Mouse (Mus musculus) CD4-positive, CD25-positive, alpha-beta regulatory T cell, adult 2 months (primary cell): ENCODE data around the gene Irx3.

Experiments
- DNase-seq: peaks from one replicate; pipeline ENCODE4 v3.0.0-alpha.2; 2012; ENCODE audit warnings: low read depth, low spot score

The Irx3 gene

DNA sequence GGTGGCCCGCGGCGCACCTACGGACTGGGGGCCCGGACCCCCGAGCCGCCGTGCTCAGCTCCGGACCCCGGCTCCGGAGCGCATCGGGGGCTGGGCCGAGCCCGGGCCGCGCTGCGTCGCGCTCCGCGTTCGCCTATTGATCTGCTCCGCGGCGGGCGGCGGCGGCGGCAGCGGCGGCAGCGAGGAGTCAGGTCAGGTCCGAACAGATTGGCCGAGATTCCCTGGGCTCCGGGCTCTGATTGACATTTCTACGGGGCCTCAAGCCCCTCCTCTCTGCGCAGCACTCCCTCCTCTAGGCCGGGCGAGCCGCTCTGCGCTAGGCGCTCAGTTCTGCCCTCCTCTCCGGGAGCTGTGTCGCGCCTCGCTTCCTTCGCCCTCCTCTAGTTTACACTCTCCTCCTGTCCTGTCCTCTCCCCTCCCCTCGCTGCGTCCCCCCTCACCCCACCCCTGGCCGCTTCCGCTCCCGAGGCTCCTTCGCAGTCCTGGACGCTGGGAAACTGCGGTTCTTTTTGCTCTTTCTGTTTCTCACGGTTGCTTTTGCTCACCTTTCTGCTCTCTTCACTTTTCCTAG lies 541 bp downstream of the Irx3 start:
- DNase-seq, result no peak

DNA sequence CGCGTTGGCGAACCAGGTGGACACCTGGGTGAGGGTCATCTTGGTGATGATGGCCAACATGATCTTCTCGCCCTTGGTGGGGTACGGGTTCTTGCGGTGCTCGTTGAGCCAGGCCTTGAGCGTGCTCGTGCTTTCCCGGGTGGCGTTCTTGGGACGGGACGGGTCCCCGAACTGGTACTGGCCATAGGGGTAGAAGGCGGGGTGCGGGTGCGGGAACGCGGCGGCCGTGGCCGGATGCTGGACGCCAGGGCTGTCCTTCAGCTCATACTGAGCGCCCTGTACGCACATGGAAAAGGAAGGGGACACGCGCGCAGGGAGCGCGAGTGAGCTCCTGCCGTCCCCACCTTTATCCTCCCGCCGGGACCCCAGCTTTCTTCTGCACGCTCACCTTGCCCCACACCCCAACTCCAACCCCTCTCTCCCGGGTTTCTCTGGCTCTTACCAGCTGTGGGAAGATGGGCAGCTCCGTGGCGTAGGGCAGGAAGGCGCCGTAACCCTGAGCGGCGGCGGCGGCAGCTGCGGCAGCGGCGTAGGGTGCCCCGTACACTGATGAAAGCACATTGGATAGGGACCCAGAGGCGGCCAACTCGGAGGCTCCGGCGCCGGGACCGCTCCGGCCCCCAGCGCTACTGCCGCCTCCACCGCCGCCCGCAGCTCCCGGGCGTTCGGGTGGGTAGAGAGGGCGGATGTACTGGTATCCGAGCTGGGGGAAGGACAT lies 1.2 kb downstream of the Irx3 start:
- no peak for DNase-seq

DNA sequence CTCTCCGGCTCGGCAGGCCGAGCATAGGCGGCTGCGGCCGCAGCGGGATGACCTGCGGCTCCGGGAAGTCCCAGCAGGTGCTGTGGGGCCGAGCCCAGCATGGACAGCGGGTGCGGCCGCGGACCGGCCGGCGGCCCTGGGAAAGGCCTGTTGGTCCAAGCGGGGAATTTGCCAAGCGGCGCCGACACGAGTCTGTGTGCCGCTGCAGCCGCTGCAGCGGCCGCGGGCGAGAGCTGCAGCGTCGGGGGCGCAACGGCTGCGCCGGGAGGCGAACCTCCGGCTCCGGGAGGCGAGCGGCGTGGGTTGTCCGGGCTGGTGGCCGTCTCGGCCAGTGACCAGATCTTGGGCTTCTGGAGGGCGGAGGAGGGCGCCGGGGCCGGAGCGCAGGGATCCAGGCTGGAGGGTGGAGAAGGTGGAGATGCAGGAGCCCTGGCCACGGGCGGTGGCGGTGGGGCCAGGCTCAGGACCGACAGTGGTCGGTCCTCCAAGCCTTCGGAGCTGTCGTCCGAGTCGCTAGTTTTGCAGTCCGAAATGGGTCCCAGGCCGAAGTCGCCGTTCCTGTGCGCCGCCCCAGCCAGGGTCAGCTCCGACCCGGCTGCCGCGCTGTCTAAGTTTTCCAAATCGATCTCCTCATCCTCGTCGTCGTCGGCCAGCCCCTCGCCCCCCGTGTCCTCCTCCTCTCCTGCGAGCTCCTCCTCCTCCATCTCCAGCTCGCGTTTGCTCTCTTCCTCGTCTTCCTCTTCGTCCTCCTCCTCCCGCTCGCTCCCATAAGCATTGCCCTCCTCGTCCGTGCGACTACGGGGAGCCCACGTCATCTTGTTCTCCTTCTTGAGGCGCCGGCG lies 2.0 kb downstream of the Irx3 start:
- no peak for DNase-seq

DNA sequence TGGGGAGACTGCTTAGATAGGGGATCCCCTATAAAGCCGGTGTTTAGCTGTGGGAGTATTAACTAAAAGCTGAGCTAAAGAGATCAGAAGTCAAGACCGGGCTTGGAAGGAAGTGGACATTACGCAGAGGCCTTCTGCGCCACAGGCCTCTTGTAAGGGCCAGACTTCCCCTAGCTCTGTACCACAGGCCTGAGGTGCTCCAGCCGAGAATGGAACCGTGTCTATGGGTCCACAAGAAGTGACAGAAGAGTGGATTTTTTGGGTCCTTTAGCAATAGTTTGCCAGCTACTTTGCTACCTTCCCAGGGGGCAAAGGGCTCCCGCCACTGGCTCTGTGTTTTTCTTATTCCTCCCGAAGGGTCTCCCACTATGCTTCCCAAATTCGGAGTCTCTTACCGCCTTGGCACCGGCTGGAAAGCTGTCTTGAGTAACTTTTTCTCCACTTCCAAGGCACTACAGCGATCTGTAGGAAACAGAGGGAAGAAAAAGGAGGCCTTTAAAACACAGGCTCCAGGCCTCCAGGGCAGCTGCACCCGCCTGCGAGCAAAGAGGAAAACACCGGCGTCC lies 2.8 kb downstream of the Irx3 start:
- DNase-seq, result no peak

DNA sequence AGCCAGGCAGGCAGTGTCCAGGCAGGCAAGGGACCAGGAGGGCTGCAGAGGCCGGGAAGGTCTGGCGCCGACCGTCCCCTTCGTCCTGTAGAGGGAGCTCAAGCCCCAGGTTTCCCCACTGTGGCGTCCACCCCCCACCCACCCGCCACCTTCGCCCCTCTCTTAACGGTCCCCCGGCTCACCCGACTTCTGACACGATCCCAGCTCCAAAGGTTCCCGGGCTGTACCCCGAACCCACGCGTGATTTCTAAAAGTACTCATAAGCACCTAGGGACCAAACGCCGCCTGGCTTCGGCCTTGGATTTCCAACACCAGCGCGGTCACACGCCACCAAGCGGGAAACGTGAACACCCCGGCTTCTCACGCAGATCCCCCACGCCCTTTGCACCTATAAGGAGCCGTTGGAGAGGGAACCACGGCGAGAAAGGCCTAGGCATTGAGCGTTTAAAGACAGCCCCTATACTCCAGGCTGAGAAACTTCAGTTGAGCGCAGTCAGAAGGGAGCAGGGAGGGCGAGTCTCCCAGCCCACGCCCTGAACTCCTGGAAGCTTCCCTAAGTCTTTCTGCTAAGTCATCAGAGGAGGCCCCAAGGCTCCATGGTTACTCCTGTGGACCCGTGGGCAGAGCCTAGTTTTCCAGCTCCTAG lies 4.1 kb downstream of the Irx3 start:
- DNase-seq, result no peak

DNA sequence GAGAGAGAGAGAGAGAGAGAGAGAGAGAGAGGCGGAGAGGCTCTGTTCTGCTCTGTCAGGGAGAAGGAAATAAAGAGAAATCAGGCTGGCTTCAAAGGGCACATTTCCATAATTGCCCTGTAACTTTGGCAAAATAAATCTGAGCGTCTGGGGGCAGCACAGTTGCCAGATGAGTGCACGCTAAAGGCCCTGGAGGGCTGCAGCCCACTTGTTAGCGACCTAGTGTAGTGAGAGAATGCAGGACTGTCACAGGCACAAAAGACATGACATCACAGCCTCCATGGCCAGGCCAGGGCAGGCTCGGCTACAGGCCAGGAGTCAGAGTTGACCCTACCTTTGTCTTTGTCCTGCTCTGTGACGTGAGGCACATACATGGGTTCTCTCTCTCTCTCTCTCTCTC lies 8.0 kb downstream of the Irx3 start:
- DNase-seq, result no peak

DNA sequence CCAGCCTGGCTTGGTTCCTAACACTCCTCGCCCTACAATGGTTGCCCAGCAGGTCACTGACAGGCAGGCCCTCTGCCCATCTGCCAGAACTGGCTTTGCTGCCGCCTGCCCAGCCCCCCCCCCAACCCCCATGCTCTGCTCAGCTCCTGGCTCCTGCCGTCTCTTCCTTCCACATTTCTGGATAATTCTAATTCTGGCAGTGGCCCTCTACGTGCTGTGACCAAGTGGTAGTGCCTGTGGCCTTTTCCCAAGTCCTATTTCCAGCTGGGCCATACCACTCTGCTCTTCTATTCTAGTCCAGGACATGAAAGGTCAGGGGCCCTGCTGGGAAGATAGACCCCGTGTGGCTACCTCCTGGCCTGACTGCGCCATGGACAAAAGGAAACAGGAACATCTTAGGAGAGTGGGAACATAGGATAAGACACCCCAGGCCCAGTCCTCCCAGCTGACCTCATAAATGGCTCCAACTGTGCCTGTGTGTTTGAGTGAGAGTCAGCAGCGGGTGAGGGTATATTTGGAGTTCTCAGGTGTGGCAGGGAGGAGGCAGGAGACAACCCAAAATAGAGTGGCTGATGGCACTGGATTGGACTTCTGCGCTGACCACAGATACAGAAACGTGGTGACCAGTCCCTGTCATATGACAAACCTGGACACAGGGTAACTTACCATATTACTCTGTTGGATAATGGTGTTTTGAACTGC lies 14.5 kb downstream of the Irx3 start:
- DNase-seq, result no peak

DNA sequence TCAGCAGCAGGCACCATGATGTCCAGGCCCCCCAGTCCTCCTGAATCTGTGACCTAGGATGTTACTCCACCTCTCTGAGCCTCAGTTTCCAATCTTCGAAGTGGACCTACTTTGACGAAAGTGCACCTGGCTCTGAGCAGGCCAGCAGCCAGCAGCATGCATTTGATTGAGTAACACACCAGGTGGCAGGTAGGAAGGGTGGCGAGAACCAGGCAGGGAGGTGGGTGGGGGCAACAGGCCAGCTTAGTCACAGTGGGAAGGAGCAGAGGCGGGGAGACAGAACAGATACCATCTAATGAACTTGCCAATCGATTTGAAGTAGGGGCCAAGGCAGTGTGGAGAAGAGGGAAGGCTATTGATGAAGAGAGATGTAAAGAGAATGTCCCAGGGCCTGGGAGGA lies 18.9 kb downstream of the Irx3 start:
- DNase-seq, result no peak

DNA sequence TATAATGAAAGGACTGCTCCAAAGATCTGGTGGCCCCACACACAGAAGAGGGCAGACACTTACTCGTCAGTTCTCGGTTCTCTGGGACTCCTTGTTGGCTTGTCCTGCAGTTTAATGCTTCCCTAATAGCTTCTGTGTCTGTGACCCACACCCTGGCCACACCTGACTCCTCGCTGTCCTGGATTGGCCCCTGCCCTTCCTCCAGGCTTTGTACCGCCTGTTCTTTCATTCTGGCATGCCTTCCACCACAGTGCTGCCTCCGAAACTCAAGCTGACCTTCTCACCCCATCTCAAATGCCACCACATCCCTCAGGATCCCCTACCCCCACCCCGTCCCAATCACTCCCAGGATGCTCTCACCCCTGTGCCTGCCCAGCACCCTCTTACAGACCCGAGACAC lies 19.7 kb downstream of the Irx3 start:
- DNase-seq, result no peak

DNA sequence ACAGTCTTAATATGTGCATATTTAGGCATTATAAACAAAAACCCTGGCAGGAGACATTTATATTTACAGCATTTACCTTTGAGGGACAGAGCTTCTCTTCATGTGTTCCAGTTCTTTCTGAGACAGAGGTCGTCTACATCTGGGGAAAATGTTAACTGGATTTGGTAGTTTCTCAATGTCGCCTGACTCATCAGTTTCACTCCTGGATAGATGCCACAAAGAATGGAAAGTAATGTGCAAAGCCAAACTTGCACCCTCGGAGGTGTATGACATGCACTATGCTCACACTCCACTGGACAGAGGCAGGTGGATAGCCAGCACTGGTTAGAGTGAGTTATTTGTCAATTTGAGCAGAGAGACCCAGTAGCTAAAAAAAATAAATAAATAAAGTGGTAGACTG lies 21.2 kb downstream of the Irx3 start:
- no peak for DNase-seq

DNA sequence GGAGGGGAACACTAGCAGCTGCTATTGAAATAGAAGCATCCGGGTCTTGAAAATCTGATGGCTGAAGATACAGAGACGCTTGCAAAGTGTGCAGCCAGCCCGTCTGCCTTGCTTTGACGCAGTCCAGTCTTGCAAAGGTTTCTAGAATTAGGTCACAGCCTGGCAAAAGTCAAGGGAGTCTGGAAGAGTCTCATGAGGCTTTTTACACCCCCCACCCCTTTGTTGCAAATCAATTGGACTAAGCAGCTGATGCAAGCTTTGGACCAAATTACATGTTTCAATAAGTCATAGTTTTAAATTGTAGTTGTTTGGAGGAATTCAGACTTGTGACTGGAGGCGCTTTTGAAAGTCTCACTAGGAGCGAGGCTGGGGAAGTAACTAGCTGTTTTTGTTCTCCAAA lies 33.0 kb downstream of the Irx3 start:
- no peak for DNase-seq

DNA sequence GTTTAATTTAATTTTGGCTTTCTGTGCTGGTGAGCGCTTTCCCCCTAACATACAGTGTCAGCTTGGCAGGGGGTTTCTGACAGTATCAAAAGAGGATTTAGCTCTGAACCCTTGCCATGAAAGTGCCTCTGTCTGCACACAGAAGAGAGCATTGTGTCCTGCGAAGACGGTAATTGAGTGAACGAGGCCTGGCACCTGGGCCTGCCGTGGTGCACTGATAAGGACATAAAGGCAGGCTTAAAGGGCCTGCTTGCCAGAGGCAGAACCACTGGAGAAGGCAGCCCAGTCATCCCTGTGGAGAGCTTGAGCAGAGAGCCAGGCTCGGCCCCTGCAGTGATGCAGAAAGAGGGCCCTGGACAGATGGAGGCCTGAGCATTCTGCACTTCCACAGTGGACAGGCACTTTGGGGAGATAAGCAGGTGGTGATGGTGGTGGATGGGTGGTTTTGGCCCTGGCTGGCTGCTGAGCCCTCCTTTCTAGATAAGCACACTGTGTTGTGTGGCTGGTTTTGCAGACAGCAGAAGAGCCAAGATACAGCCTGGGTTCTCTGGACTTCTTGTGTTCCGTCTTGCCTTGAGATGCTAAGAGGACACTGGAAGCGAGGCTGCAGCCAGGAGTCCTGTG lies 36.3 kb downstream of the Irx3 start:
- no peak for DNase-seq

DNA sequence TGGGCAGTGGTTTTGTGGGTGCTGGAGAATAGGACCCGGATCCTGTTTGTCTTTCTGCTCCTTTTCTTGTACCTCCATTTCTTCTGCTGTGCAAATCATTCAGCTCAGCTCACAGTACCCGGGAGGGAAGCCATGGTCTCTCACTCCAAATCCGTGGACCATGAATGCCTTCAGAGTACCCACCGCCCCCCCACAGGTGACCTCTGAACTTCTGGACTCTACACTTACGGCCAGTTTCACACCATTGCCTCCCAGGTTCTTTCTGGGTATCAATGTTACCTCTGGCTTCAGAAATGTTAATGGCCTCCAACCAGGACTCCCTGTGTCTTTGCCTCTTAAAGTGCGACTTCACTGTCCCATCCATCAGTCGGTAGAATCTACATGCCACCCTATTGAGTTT lies 46.3 kb downstream of the Irx3 start:
- DNase-seq, result no peak

DNA sequence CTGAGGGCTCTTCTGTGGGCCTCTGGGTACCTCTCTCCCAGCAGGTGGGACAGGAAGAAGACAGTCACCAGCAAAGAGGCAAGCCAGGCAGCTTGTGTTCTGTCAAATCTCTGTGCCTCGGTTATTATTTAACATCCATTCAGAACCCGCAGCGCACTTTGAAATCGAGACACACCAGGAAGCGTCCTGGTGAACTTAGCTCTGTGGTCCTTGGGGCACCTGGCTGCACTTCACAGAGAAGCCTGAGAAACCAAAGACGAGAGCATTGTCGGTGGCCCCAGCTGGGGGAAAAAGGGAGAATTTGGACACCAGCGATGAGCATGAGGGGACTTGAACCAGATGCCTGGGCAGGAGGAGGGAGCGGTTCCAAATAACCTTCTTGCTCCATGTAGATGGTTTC lies 46.8 kb downstream of the Irx3 start:
- DNase-seq, result no peak

DNA sequence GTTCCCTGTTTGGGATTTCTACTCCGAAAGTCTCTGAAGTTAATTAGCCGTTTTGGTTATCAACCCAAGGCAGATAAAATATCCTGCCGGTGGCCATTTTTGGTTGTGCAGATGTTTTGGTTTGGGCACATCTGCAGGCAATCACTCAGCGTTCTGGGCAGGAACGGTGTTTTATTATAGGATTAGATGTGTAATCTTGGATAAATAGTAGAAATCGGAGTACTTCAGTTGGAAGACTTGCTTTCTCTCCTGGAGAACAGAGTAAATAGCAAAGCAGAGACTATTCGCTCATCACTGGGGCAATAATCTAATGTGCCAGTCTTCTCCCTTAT lies 51.1 kb downstream of the Irx3 start:
- no peak for DNase-seq

DNA sequence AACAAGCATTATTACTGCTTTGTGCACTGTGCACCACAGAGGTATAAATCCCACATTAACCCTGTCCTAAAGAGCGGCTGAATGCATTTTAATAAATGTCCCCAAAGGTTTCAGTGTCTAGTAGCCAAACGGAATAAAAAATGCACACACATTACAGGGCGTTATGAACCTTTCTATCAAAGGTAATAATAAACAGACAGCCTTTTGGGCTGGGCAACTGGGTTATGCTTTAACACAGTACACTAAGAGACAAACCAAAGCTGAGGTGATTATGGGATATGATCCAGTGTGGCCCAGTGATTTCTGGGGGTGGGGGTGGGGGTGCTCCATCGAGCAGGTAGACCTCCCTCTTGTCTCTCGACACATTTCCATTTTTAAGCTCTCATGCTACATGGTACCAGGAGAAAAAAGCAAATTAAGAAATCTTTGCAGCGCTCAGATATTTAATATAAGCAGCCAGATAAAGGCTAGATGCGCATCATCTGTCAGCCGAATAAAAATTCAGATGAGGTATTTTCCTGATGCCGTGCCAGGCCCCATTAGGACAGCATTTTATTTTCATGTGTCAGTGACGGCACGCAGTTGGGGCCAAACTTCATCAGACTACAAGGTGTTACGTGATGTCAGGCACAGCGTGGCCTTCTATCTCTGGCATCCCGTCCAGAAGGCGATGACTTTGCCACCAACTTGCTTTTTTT lies 51.6 kb downstream of the Irx3 start:
- no peak for DNase-seq

DNA sequence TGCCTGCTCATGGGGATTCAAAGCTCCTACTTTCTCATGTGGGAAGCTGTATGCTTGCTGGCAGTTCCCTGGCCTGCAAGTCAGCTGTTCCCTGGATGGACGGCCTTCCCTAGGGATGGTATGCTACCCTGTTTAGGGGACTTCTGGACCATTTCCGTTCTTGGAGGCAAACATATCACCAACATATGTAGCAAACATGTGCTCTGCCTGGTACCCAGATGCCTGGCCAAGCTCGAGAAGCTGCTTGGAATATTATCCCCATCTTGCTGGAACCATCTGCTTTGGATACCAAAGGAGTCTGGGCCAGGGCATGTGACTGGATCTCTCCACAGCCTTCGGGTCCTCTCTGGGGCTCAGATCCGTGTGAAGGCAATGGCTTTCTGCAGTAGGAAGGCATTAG lies 52.5 kb downstream of the Irx3 start:
- no peak for DNase-seq
